Mouse (Mus musculus): ENCODE measurements at regions not wholly inside any gene's neighbourhood (a gene's known extent, or its start where the extent isn't known, plus 50 kb on each side); places are given as distances from the start of the nearest gene placed in this dataset.

DNA sequence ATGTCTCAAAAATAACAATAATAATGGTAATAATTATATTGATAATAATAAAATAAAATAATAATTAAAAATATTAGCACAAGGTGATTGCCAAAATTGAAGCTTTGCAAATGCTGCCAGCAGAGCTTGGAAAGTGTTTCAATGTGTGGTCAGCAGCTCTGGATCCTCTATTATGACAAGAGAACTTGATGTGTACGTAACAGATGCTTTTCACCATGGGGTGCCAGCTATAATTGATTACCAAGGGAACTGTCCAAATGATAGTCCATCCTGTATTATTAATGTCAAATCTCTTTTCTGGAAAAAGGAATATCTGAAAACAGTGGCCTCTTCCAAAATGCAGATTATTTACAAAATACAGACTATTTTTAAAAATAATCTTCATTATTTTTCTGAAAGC lies 419.2 kb downstream of the Plk2 start:
- no peak for ATAC-seq (replicated peaks; ENCODE audit: low FRiP score, low read depth)
- Histone ChIP-seq H3K4me3 (replicated peaks; ENCODE audit: low read depth, low read length) (no peak overlapping the region), H3K9me3 (replicated peaks; ENCODE audit: low read length) (no peaks in the 10 kb centered on the region), H3K36me3 (ENCODE audit: insufficient read depth, low read length) (no peaks in the 10 kb centered on the region), H3K4me1 (replicated peaks; ENCODE audit: insufficient read depth, low read length) (no peaks in the 10 kb centered on the region), H3K27ac (no peak overlapping the region), H3K4me2 (ENCODE audit: low read length) (no peak overlapping the region), H3K9ac (ENCODE audit: low read depth, low read length) (no peak overlapping the region), H3K27me3 (ENCODE audit: insufficient read depth, low read length) (no peaks in the 10 kb centered on the region)
- 96% methylated on average over 1 of the region's 1 CpGs for WGBS
- no peak for TF ChIP-seq CTCF (IDR thresholded peaks at IDR 0.05; ENCODE audit: low read depth)
- no peak for DNase-seq (ENCODE audit: low spot score)

DNA sequence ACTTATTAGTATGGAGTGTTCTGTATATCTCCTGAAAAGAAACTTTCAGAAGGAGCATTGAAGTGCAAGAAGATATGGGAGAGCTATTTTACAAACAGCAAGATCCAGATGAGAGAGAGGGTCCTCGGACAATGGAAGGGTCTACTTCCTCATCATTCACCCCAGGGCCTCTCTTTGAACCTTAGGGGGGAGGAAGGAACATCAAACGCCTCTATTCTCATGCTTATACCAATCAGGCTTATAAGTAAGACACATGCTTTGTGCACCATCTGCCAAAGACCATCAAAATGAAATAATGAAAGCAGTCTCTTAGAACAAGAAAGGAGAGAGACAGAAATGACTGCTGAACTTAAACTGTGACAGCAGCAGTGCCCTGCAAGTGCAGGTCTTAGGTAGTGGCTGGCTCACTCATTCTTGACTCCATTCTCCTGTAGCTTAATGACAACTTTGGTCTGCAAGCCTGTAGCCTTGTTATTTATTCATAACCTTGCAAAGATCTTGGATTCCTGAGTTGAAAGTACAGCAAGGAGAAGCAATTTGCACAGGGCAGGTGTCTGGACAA lies 424.5 kb downstream of the Plk2 start:
- no peaks in the 10 kb centered on the region for H3K27me3 ChIP-seq (ENCODE audit: insufficient read depth, low read length)
- H3K4me2 ChIP-seq (ENCODE audit: low read length) = no peak overlapping the region
- no peak overlapping the region for H3K4me3 ChIP-seq (replicated peaks; ENCODE audit: low read depth, low read length)
- no peaks in the 10 kb centered on the region for H3K9me3 ChIP-seq (replicated peaks; ENCODE audit: low read length)
- TF ChIP-seq CTCF (IDR thresholded peaks at IDR 0.05; ENCODE audit: low read depth) = no peak
- H3K27ac ChIP-seq = no peak overlapping the region
- H3K36me3 ChIP-seq (ENCODE audit: insufficient read depth, low read length) = no peaks in the 10 kb centered on the region
- whole genome bisulfite sequencing = 51% methylated on average over 2 of the region's 2 CpGs
- H3K4me1 ChIP-seq (replicated peaks; ENCODE audit: insufficient read depth, low read length) = no peaks in the 10 kb centered on the region
- DNase-seq (ENCODE audit: low spot score) (no peak), ATAC-seq (replicated peaks; ENCODE audit: low FRiP score, low read depth) (no peak)
- H3K9ac ChIP-seq (ENCODE audit: low read depth, low read length) = no peak overlapping the region

DNA sequence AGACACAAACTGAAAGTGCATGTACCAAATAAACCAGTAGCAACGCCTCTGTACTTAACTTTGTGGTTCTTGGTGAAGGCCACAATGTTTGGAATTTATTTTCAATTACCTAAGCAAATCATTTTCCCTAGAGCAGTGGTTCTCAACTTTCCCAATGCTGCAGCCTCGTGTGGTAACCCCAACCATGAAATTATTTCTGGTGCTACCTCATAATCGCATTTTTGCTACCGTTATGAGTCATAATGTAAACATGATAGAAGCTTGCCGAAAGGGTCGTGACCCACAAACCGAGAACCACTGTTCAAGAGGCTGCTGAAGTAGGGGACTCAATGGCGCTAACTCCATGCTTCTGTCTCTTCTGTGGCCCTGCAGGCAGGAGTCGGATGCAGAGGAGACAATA lies 429.9 kb upstream of the Actbl2 start:
- H3K27me3 ChIP-seq (ENCODE audit: insufficient read depth, low read length) = no peaks in the 10 kb centered on the region
- H3K9ac ChIP-seq (ENCODE audit: low read depth, low read length) = no peak overlapping the region
- TF ChIP-seq CTCF (IDR thresholded peaks at IDR 0.05; ENCODE audit: low read depth) = no peak
- H3K36me3 ChIP-seq (ENCODE audit: insufficient read depth, low read length) = no peaks in the 10 kb centered on the region
- no peak for DNase-seq (ENCODE audit: low spot score)
- ATAC-seq (replicated peaks; ENCODE audit: low FRiP score, low read depth) = no peak
- 90% methylated on average over 9 of the region's 9 CpGs for WGBS
- no peak overlapping the region for H3K27ac ChIP-seq
- H3K4me2 ChIP-seq (ENCODE audit: low read length) = no peak overlapping the region
- H3K9me3 ChIP-seq (replicated peaks; ENCODE audit: low read length) = no peaks in the 10 kb centered on the region
- H3K4me3 ChIP-seq (replicated peaks; ENCODE audit: low read depth, low read length) = no peak overlapping the region
- no peaks in the 10 kb centered on the region for H3K4me1 ChIP-seq (replicated peaks; ENCODE audit: insufficient read depth, low read length)

DNA sequence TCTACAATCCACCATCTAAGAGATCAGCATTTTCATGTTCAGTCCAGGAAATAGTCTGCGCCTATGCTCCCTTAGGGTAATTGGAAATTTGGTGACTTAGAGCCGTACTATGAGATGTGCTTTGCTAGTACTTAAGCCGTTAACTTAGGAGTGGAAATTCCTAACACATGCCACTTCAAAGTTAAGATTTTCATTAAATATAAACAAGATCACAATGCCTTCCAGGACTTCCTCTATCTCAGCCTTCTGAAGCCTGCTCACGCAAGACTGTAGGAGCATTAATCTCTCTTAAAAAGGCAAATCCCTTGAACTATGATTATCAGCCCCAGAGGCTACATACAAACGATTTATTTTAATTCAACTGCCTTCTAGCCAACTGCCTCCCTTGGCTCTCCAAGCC lies 422.4 kb upstream of the Actbl2 start:
- no peak for TF ChIP-seq CTCF (IDR thresholded peaks at IDR 0.05; ENCODE audit: low read depth)
- DNase-seq (ENCODE audit: low spot score) = no peak

DNA sequence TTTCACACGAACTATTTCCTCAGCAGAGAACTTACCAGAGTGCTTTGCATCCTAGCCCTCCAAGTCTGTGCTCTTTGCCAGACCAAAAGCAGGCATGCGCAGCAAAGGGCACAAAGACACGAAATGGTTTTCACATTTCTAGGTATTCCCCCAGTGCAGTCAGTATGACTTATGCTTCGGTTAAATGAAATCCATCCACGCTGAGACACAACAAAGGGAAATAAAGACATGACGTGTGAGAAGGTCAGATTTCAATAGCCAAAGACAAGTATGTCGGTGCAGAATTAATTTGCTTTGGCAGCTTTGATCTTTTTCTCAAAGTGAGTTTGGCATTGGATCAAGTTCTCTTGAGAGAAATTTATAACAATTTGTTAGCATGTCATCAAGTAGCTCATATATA lies 417.9 kb upstream of the Actbl2 start:
- Histone ChIP-seq H3K4me3 (replicated peaks; ENCODE audit: low read depth, low read length) (no peak overlapping the region), H3K9ac (ENCODE audit: low read depth, low read length) (no peak overlapping the region), H3K36me3 (ENCODE audit: insufficient read depth, low read length) (no peaks in the 10 kb centered on the region), H3K9me3 (replicated peaks; ENCODE audit: low read length) (no peaks in the 10 kb centered on the region), H3K27me3 (ENCODE audit: insufficient read depth, low read length) (no peaks in the 10 kb centered on the region), H3K4me2 (ENCODE audit: low read length) (no peak overlapping the region), H3K27ac (no peak overlapping the region), H3K4me1 (replicated peaks; ENCODE audit: insufficient read depth, low read length) (no peaks in the 10 kb centered on the region)
- DNase-seq (ENCODE audit: low spot score) = peak; percentile 31
- no peak for TF ChIP-seq CTCF (IDR thresholded peaks at IDR 0.05; ENCODE audit: low read depth)
- ATAC-seq (replicated peaks; ENCODE audit: low FRiP score, low read depth) = no peak
- 25% methylated on average over 7 of the region's 7 CpGs for WGBS

More for the DNA sequence above, 422.4 kb upstream of the Actbl2 start:
- Histone ChIP-seq H3K4me3 (replicated peaks; ENCODE audit: low read depth, low read length) (no peak overlapping the region), H3K27me3 (ENCODE audit: insufficient read depth, low read length) (no peaks in the 10 kb centered on the region), H3K36me3 (ENCODE audit: insufficient read depth, low read length) (no peaks in the 10 kb centered on the region), H3K4me1 (replicated peaks; ENCODE audit: insufficient read depth, low read length) (no peaks in the 10 kb centered on the region), H3K27ac (no peak overlapping the region), H3K9ac (ENCODE audit: low read depth, low read length) (no peak overlapping the region), H3K9me3 (replicated peaks; ENCODE audit: low read length) (no peaks in the 10 kb centered on the region), H3K4me2 (ENCODE audit: low read length) (no peak overlapping the region)
- ATAC-seq (replicated peaks; ENCODE audit: low FRiP score, low read depth) = no peak
- WGBS = 74% methylated on average over 5 of the region's 5 CpGs

DNA sequence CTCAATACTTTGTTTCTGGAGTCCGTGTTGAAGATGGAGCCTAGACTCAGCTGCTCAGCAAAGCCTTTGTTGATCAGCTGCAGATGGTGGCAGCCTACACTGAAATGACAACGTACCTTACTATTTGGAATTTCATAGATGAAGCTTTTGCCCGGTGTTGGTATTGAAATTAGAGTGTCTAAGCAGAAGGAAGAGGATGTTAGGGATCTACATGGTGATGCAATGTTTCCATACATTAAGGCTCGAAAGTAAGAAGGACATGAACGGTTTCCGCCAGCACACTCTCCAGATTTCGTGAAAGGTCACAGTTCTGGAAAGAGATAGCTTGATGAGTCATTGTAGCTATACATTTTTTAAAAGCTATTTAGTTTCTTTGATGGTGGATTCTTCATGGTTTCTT lies 412.9 kb upstream of the Actbl2 start:
- H3K36me3 ChIP-seq (ENCODE audit: insufficient read depth, low read length) = no peaks in the 10 kb centered on the region
- H3K4me3 ChIP-seq (replicated peaks; ENCODE audit: low read depth, low read length) = no peak overlapping the region
- DNase-seq (ENCODE audit: low spot score) = no peak
- no peak for ATAC-seq (replicated peaks; ENCODE audit: low FRiP score, low read depth)
- 95% methylated on average over 7 of the region's 7 CpGs for WGBS
- no peaks in the 10 kb centered on the region for H3K4me1 ChIP-seq (replicated peaks; ENCODE audit: insufficient read depth, low read length)
- no peak for TF ChIP-seq CTCF (IDR thresholded peaks at IDR 0.05; ENCODE audit: low read depth)
- no peak overlapping the region for H3K4me2 ChIP-seq (ENCODE audit: low read length)
- H3K9me3 ChIP-seq (replicated peaks; ENCODE audit: low read length) = no peaks in the 10 kb centered on the region
- H3K9ac ChIP-seq (ENCODE audit: low read depth, low read length) = no peak overlapping the region
- H3K27me3 ChIP-seq (ENCODE audit: insufficient read depth, low read length) = no peaks in the 10 kb centered on the region
- no peak overlapping the region for H3K27ac ChIP-seq

DNA sequence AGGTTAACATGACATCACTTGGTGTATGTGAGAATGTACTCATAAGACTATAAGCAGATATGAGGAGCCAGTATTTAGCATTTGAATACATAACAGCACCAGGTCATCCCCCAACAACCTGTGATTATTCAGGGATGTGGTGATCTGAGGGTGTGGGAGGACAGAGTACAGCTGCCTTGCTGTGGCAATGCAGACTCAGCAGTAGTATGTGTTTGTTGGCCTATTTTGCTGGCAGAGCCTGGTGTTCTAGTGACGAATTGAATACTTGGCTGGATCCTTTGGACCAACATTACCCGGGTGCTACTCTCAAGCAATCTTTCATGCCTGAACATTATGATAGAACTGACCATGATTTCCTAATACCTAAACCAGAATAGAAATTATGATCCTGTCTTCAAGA lies 409.1 kb upstream of the Actbl2 start:
- no peak for DNase-seq (ENCODE audit: low spot score)

More for the DNA sequence above, 409.1 kb upstream of the Actbl2 start:
- ATAC-seq (replicated peaks; ENCODE audit: low FRiP score, low read depth) = no peak
- Histone ChIP-seq H3K27ac (no peak overlapping the region), H3K4me1 (replicated peaks; ENCODE audit: insufficient read depth, low read length) (no peaks in the 10 kb centered on the region), H3K9ac (ENCODE audit: low read depth, low read length) (no peak overlapping the region), H3K27me3 (ENCODE audit: insufficient read depth, low read length) (no peaks in the 10 kb centered on the region), H3K4me3 (replicated peaks; ENCODE audit: low read depth, low read length) (no peak overlapping the region), H3K36me3 (ENCODE audit: insufficient read depth, low read length) (no peaks in the 10 kb centered on the region), H3K9me3 (replicated peaks; ENCODE audit: low read length) (no peaks in the 10 kb centered on the region), H3K4me2 (ENCODE audit: low read length) (no peak overlapping the region)
- 79% methylated on average over 2 of the region's 2 CpGs for WGBS
- TF ChIP-seq CTCF (IDR thresholded peaks at IDR 0.05; ENCODE audit: low read depth) = no peak

All from kidney, postnatal 0 days (tissue).